Mouse (Mus musculus): ENCODE data around the gene Card10.
A peak's percentile ranks its signal among the peaks of the same experiment; 100 is the strongest.

Gene Card10

GRCm38 (mm10) chr15:78835200-78836085, 32.6 kb upstream of the Card10 start:
- DNase-seq (ENCODE audit: extremely low spot score, low read depth, low spot score), result no peak

- DNase-seq (ENCODE audit: extremely low spot score, low read depth, low spot score), result no peak
Measured at GRCm38 (mm10) chr15:78834233-78835005, 31.6 kb upstream of the Card10 start.

GRCm38 (mm10) chr15:78833582-78833981, 30.7 kb upstream of the Card10 start:
- no peak for DNase-seq (ENCODE audit: extremely low spot score, low read depth, low spot score)

GRCm38 (mm10) chr15:78832701-78833123, 29.9 kb upstream of the Card10 start:
- DNase-seq (ENCODE audit: extremely low spot score, low read depth, low spot score), result no peak

- DNase-seq (ENCODE audit: extremely low spot score, low read depth, low spot score), result no peak
Measured at GRCm38 (mm10) chr15:78831720-78832657, 29.1 kb upstream of the Card10 start.

- DNase-seq (ENCODE audit: extremely low spot score, low read depth, low spot score), result no peak
Measured at GRCm38 (mm10) chr15:78830742-78831719, 28.2 kb upstream of the Card10 start.

GRCm38 (mm10) chr15:78829636-78830035, 26.8 kb upstream of the Card10 start:
- DNase-seq (ENCODE audit: extremely low spot score, low read depth, low spot score), result no peak

GRCm38 (mm10) chr15:78828315-78828714, 25.5 kb upstream of the Card10 start:
- no peak for DNase-seq (ENCODE audit: extremely low spot score, low read depth, low spot score)

- peak; percentile 66 for DNase-seq (ENCODE audit: extremely low spot score, low read depth, low spot score)
Measured at GRCm38 (mm10) chr15:78826213-78827204, 23.7 kb upstream of the Card10 start.

- no peak for DNase-seq (ENCODE audit: extremely low spot score, low read depth, low spot score)
Measured at GRCm38 (mm10) chr15:78816074-78816391, 13.2 kb upstream of the Card10 start.

GRCm38 (mm10) chr15:78815314-78816073, 12.7 kb upstream of the Card10 start:
- no peak for DNase-seq (ENCODE audit: extremely low spot score, low read depth, low spot score)

- DNase-seq (ENCODE audit: extremely low spot score, low read depth, low spot score), result no peak
Measured at GRCm38 (mm10) chr15:78813603-78814002, 10.8 kb upstream of the Card10 start.

- no peak for DNase-seq (ENCODE audit: extremely low spot score, low read depth, low spot score)
Measured at GRCm38 (mm10) chr15:78810146-78810545, 7.3 kb upstream of the Card10 start.

- DNase-seq (ENCODE audit: extremely low spot score, low read depth, low spot score), result no peak
Measured at GRCm38 (mm10) chr15:78809739-78810138, 6.9 kb upstream of the Card10 start.

- DNase-seq (ENCODE audit: extremely low spot score, low read depth, low spot score), result no peak
Measured at GRCm38 (mm10) chr15:78808980-78809379, 6.1 kb upstream of the Card10 start.

- DNase-seq (ENCODE audit: extremely low spot score, low read depth, low spot score), result no peak
Measured at GRCm38 (mm10) chr15:78807141-78807540, 4.3 kb upstream of the Card10 start.

- DNase-seq (ENCODE audit: extremely low spot score, low read depth, low spot score), result no peak
Measured at GRCm38 (mm10) chr15:78806614-78807013, 3.8 kb upstream of the Card10 start.

GRCm38 (mm10) chr15:78805351-78805750, 2.5 kb upstream of the Card10 start:
- no peak for DNase-seq (ENCODE audit: extremely low spot score, low read depth, low spot score)
